Mouse (Mus musculus): ENCODE results near the gene Flot1. TPM values are rescaled to one million over a fixed set of nuclear protein-coding genes. Genes with fewer than 3 reads are reported as not detected.
A peak's percentile ranks its signal among the peaks of the same experiment; 100 is the strongest.

The Flot1 gene
- polyA plus RNA-seq, 1 experiment: 90.0 TPM

GRCm38 (mm10) chr17:35783944-35784343 lies 39.1 kb upstream of the Flot1 start:
- Histone ChIP-seq H3K27ac (ENCODE audit: control insufficient read depth, insufficient read depth, low read depth, low read length, poor library complexity) (no peak overlapping the region), H3K4me1 (ENCODE audit: control insufficient read depth, insufficient read depth, low read length) (no peaks in the 10 kb centered on the region), H3K4me3 (replicated peaks; ENCODE audit: control insufficient read depth, low read depth, low read length) (no peak overlapping the region)
- TF ChIP-seq POLR2A (IDR thresholded peaks at IDR 0.05; ENCODE audit: borderline replicate concordance, control insufficient read depth, low read depth, low read length) (no peak), CTCF (IDR thresholded peaks at IDR 0.05; ENCODE audit: control insufficient read depth, insufficient read depth, low read length) (no peak)
- WGBS: 69% methylated on average over 6 of the region's 6 CpGs

GRCm38 (mm10) chr17:35785140-35785539 lies 37.9 kb upstream of the Flot1 start:
- H3K4me1 ChIP-seq (ENCODE audit: control insufficient read depth, insufficient read depth, low read length): no peaks in the 10 kb centered on the region
- H3K27ac ChIP-seq (ENCODE audit: control insufficient read depth, insufficient read depth, low read depth, low read length, poor library complexity): no peak overlapping the region
- no peak for TF ChIP-seq POLR2A (IDR thresholded peaks at IDR 0.05; ENCODE audit: borderline replicate concordance, control insufficient read depth, low read depth, low read length)
- TF ChIP-seq CTCF (IDR thresholded peaks at IDR 0.05; ENCODE audit: control insufficient read depth, insufficient read depth, low read length): no peak
- H3K4me3 ChIP-seq (replicated peaks; ENCODE audit: control insufficient read depth, low read depth, low read length): no peak overlapping the region
- 68% methylated on average over 4 of the region's 4 CpGs for WGBS

DNA sequence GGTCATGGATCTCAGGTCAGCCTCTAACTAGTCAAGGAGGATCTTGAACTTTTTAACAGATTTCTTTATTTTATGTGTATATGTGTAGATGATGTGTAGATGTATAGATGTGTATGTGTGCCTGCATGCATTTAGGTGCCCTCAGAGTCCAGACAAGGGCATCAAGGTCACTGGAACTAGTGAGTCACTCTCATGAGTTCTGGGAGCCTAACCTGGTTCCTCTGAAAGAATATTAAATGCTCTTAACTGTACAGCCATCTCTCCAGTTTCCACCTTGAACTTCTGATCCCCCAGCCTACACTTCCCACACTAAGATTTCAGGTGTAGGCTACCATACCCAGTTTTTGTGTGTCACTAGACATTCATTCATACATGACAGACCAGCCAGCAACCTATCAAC lies 35.5 kb upstream of the Flot1 start:
- TF ChIP-seq POLR2A (IDR thresholded peaks at IDR 0.05; ENCODE audit: borderline replicate concordance, control insufficient read depth, low read depth, low read length): no peak
- no peak for TF ChIP-seq CTCF (IDR thresholded peaks at IDR 0.05; ENCODE audit: control insufficient read depth, insufficient read depth, low read length)
- Histone ChIP-seq H3K27ac (ENCODE audit: control insufficient read depth, insufficient read depth, low read depth, low read length, poor library complexity) (no peak overlapping the region), H3K4me3 (replicated peaks; ENCODE audit: control insufficient read depth, low read depth, low read length) (no peak overlapping the region), H3K4me1 (ENCODE audit: control insufficient read depth, insufficient read depth, low read length) (no peaks in the 10 kb centered on the region)

- 20% methylated on average over 3 of the region's 3 CpGs for WGBS
- H3K4me3 ChIP-seq (replicated peaks; ENCODE audit: control insufficient read depth, low read depth, low read length): no peak overlapping the region
- TF ChIP-seq POLR2A (IDR thresholded peaks at IDR 0.05; ENCODE audit: borderline replicate concordance, control insufficient read depth, low read depth, low read length) (no peak), CTCF (IDR thresholded peaks at IDR 0.05; ENCODE audit: control insufficient read depth, insufficient read depth, low read length) (no peak)
- H3K27ac ChIP-seq (ENCODE audit: control insufficient read depth, insufficient read depth, low read depth, low read length, poor library complexity): no peak overlapping the region
- H3K4me1 ChIP-seq (ENCODE audit: control insufficient read depth, insufficient read depth, low read length): no peaks in the 10 kb centered on the region
These were observed 35.0 kb upstream of the Flot1 start for GRCm38 (mm10) chr17:35788025-35788424.

DNA sequence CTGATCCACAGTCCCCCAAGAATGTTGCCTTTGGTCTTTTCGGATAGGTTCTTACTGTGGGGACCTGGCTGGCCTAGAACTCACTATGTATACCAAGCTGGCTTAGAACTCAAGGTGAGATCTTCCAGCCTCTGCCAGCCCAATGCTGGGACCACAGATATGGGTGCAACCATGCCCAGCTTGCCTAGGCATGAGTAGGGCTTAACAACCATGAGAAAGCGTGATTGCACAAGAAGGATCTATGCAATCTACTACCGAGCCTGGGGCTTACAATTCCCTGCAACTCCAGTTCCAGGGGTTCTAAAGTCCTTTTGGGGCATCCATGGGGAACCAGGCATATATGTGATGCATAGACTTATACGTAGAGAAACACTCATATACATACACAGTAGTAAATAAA lies 32.1 kb upstream of the Flot1 start:
- WGBS: 67% methylated on average over 4 of the region's 4 CpGs
- Histone ChIP-seq H3K4me1 (ENCODE audit: control insufficient read depth, insufficient read depth, low read length) (no peaks in the 10 kb centered on the region), H3K27ac (ENCODE audit: control insufficient read depth, insufficient read depth, low read depth, low read length, poor library complexity) (no peak overlapping the region), H3K4me3 (replicated peaks; ENCODE audit: control insufficient read depth, low read depth, low read length) (no peak overlapping the region)
- TF ChIP-seq CTCF (IDR thresholded peaks at IDR 0.05; ENCODE audit: control insufficient read depth, insufficient read depth, low read length): no peak
- no peak for TF ChIP-seq POLR2A (IDR thresholded peaks at IDR 0.05; ENCODE audit: borderline replicate concordance, control insufficient read depth, low read depth, low read length)

DNA sequence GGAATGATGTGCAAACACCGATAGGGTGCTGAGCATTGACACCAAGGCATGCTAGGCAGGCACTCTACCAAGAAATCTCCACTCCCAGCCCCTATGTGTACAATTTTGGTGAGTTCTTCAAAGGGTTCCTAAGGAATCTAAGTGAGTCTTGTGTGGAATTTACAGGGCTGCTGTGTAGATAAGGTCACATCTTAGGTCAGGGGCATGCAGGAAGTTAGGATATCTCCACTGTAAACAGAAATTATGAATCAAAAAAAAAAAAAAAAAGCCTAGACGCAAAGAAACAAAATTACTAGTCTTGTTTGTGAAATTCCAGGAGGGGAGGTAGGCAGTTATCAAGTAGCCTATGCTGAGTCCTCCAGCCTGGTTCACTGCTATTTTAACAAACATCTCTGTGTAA lies 30.2 kb upstream of the Flot1 start:
- no peak overlapping the region for H3K27ac ChIP-seq (ENCODE audit: control insufficient read depth, insufficient read depth, low read depth, low read length, poor library complexity)

DNA sequence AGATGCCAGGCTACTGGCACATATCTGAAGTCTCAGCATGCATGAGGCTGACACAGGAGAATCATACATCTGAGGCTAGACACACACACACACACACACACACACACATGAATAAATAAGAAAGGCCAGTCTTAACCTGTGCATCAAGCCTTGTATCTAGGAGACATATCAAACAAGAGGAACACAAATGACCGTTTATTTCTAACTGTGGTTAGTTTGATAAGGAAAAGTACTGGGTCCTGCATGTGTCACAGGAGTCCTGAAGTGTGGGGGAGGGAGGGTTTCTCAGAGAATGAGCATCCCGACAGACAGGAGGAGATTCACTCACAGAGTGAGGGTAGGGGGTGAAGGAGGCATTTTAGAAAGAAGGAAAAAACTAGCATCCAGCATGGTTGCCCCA lies 27.9 kb upstream of the Flot1 start:
- no peak for TF ChIP-seq CTCF (IDR thresholded peaks at IDR 0.05; ENCODE audit: control insufficient read depth, insufficient read depth, low read length)
- WGBS: 21% methylated on average over 2 of the region's 2 CpGs
- H3K4me1 ChIP-seq (ENCODE audit: control insufficient read depth, insufficient read depth, low read length): peaks cover 1% of the 10 kb centered on the region
- no peak overlapping the region for H3K27ac ChIP-seq (ENCODE audit: control insufficient read depth, insufficient read depth, low read depth, low read length, poor library complexity)
- no peak overlapping the region for H3K4me3 ChIP-seq (replicated peaks; ENCODE audit: control insufficient read depth, low read depth, low read length)

More for the DNA sequence above, 30.2 kb upstream of the Flot1 start:
- Histone ChIP-seq H3K4me3 (replicated peaks; ENCODE audit: control insufficient read depth, low read depth, low read length) (no peak overlapping the region), H3K4me1 (ENCODE audit: control insufficient read depth, insufficient read depth, low read length) (no peaks in the 10 kb centered on the region)
- WGBS: 74% methylated on average over 2 of the region's 2 CpGs
- TF ChIP-seq CTCF (IDR thresholded peaks at IDR 0.05; ENCODE audit: control insufficient read depth, insufficient read depth, low read length): no peak
- TF ChIP-seq POLR2A (IDR thresholded peaks at IDR 0.05; ENCODE audit: borderline replicate concordance, control insufficient read depth, low read depth, low read length): no peak

DNA sequence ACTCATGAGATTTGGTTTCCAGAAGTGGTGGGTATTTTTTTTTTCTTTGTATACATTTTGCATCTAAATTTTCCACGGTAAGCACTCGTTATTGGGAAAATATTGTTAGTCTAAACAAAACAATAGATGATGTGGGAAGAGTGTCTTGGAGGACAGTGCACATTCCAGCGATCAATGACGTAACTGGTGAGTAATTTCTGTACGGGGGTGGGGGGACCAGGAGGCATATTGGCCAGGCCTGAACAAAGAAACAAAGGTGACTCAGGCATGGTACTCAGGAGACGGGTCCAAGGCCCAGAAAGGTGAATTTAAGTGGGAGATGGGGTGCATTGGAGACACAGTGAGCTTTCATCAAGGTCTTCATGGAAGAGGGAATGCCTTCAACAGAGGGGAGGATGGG lies 27.4 kb upstream of the Flot1 start:
- TF ChIP-seq POLR2A (IDR thresholded peaks at IDR 0.05; ENCODE audit: borderline replicate concordance, control insufficient read depth, low read depth, low read length) (no peak), CTCF (IDR thresholded peaks at IDR 0.05; ENCODE audit: control insufficient read depth, insufficient read depth, low read length) (no peak)

DNA sequence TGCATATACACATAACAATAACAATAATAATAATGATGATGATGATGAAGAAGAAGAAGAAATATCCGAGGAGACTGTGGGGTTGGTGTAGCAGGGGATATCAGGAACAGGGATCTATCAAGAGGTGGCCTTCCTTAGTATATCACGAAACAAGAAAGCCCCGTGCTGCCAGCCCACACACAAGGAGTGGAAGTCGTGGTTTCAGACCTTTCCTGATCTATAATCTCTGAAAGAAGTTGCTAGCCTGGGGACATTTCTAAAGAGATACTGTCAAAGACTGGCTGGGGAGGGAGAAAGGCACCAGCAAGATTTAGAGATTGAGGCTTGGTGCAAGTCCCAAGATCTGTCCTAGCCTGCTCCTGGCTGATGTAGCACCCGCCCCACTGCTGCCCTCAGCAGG lies 26.2 kb upstream of the Flot1 start:
- TF ChIP-seq POLR2A (IDR thresholded peaks at IDR 0.05; ENCODE audit: borderline replicate concordance, control insufficient read depth, low read depth, low read length): no peak
- no peak for TF ChIP-seq CTCF (IDR thresholded peaks at IDR 0.05; ENCODE audit: control insufficient read depth, insufficient read depth, low read length)
- no peak overlapping the region for H3K27ac ChIP-seq (ENCODE audit: control insufficient read depth, insufficient read depth, low read depth, low read length, poor library complexity)
- peaks cover 1% of the 10 kb centered on the region for H3K4me1 ChIP-seq (ENCODE audit: control insufficient read depth, insufficient read depth, low read length)
- 16% methylated on average over 5 of the region's 5 CpGs for WGBS
- no peak overlapping the region for H3K4me3 ChIP-seq (replicated peaks; ENCODE audit: control insufficient read depth, low read depth, low read length)

More for the DNA sequence above, 27.4 kb upstream of the Flot1 start:
- peaks cover 1% of the 10 kb centered on the region for H3K4me1 ChIP-seq (ENCODE audit: control insufficient read depth, insufficient read depth, low read length)
- no peak overlapping the region for H3K4me3 ChIP-seq (replicated peaks; ENCODE audit: control insufficient read depth, low read depth, low read length)
- H3K27ac ChIP-seq (ENCODE audit: control insufficient read depth, insufficient read depth, low read depth, low read length, poor library complexity): 0 out of 2 replicates have a peak overlapping the region, but pooled peaks have one; percentile 27
- WGBS: 77% methylated on average over 6 of the region's 6 CpGs

Measured in bone marrow, adult 2 months (tissue).